Mouse (Mus musculus) heart, postnatal 0 days (tissue): ENCODE measurements around the gene Cflar. TPM values are rescaled to one million over a fixed set of nuclear protein-coding genes. Genes with fewer than 3 reads are reported as not detected.

Source experiments
- ATAC-seq: fragments of 200-750 bp; cut with Nextera tagmentation; 2 replicates; pipeline ENCODE4 v1.8.0; 2017; ENCODE audit warnings: low read depth, moderate number of reproducible peaks, moderate library complexity; ENCODE audit not compliant: insufficient read depth
- DNase-seq: peaks from one replicate; pipeline ENCODE4 v3.0.0-alpha.2; 2016; ENCODE audit warnings: low spot score
- H3K27ac ChIP-seq: fragments of 300-500 bp; sonication (generic); 2 replicates; pipeline ENCODE4 v1.5.1; 2014; ENCODE audit warnings: low read depth, mild to moderate bottlenecking
- H3K27me3 ChIP-seq: fragments of 300-500 bp; sonication (generic); 2 replicates; pipeline ENCODE4 v1.6.1; 2014; ENCODE audit warnings: low read length, mixed read lengths; ENCODE audit not compliant: control insufficient read depth, insufficient read depth
- H3K36me3 ChIP-seq: fragments of 300-500 bp; sonication (generic); replicated peaks from 2 replicates; pipeline ENCODE4 v1.6.1; 2014; ENCODE audit warnings: low read length, mixed read lengths; ENCODE audit not compliant: control insufficient read depth, insufficient read depth
- H3K4me1 ChIP-seq: fragments of 300-500 bp; sonication (generic); 2 replicates; pipeline ENCODE4 v1.6.1; 2014; ENCODE audit warnings: antibody characterized with exemption; ENCODE audit not compliant: control insufficient read depth, insufficient read depth
- H3K4me2 ChIP-seq: fragments of 300-500 bp; sonication (generic); 2 replicates; pipeline ENCODE4 v1.6.1; 2014; ENCODE audit warnings: low read depth, mild to moderate bottlenecking, low read length, moderate library complexity
- H3K4me3 ChIP-seq: fragments of 300-500 bp; sonication (generic); 2 replicates; pipeline ENCODE4 v1.5.1; 2014; ENCODE audit warnings: low read depth, low read length
- H3K9ac ChIP-seq: fragments of 300-500 bp; sonication (generic); replicated peaks from 2 replicates; pipeline ENCODE4 v1.6.1; 2014; ENCODE audit warnings: low read depth, low read length, mixed read lengths
- H3K9me3 ChIP-seq: fragments of 300-500 bp; sonication (generic); replicated peaks from 2 replicates; pipeline ENCODE4 v1.6.1; 2016; ENCODE audit warnings: low read length; ENCODE audit not compliant: control insufficient read depth
- CTCF ChIP-seq: IDR thresholded peaks from 2 replicates; pipeline ENCODE4 v1.5.1; 2016; ENCODE audit warnings: antibody characterized with exemption, control low read depth, low read depth
- EP300 ChIP-seq: IDR thresholded peaks from 2 replicates; pipeline ENCODE4 v1.6.1; 2016; ENCODE audit warnings: antibody characterized with exemption, low read depth
- WGBS: fragments of 180-500 bp; shearing (Covaris S2); extraction: QIAGEN DNeasy Blood & Tissue Kit; methylation state at CpG from one replicate; pipeline ENCODE4 v1.1.7; 2014; 5-methylcytosine and 5-hydroxymethylcytosine counted together
- polyA plus RNA-seq: library from polyadenylated mRNA; unstranded; fragments of >200 nt; fragmentation: Nextera tagmentation; extraction: Ambion mirVana; gene quantifications from 2 replicates; pipeline ENCODE4 v1.2.1, GENCODE M21; 2015
- total RNA-seq: library from RNA; depleted of rRNA; stranded (reverse); fragments of >200 nt; gene quantifications from 2 replicates; pipeline ENCODE4 v1.2.3, GENCODE M21; 2014; ENCODE audit warnings: low replicate concordance

Cflar gene
- total and polyA plus RNA-seq, 2 experiments from 2014 or later = 49.8 to 102 TPM

DNA sequence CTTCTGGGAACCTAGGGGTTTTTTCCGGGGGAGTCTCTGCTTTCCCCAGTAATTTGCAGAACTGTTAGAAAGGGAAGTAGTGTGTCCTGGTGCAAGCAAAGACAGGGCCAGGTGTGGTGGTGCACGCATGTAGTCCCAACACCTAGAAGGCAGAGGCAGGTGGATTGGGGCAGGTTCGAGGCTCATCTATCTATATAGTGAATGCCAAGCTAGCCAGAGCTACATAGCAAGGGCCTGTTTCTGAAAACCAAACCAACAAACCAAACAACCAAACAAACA is 17.2 kb downstream of the Cflar start:
- TF ChIP-seq CTCF (no peak), EP300 (no peak)
- no peak overlapping the region for H3K27ac ChIP-seq
- ATAC-seq = no peak

GRCm38 (mm10) chr1:58733636-58734035 is 22.3 kb downstream of the Cflar start:
- Histone ChIP-seq H3K4me1 (no peaks in the 10 kb centered on the region), H3K4me3 (no peak overlapping the region), H3K9me3 (no peaks in the 10 kb centered on the region), H3K4me2 (no peak overlapping the region), H3K27ac (no peak overlapping the region), H3K9ac (no peak overlapping the region), H3K36me3 (peaks cover 83% of the 10 kb centered on the region), H3K27me3 (no peaks in the 10 kb centered on the region)
- DNase-seq (no peak), ATAC-seq (no peak)
- 90% methylated on average over 2 of the region's 2 CpGs for WGBS
- TF ChIP-seq CTCF = no peak
- TF ChIP-seq EP300 = no peak

More for the DNA sequence above, 17.2 kb downstream of the Cflar start:
- no peaks in the 10 kb centered on the region for H3K9me3 ChIP-seq
- H3K4me3 ChIP-seq = no peak overlapping the region
- no peak overlapping the region for H3K9ac ChIP-seq
- WGBS = 93% methylated on average over 3 of the region's 3 CpGs
- H3K27me3 ChIP-seq = no peaks in the 10 kb centered on the region
- peaks cover 15% of the 10 kb centered on the region for H3K4me1 ChIP-seq
- H3K36me3 ChIP-seq = peaks cover 49% of the 10 kb centered on the region
- H3K4me2 ChIP-seq = no peak overlapping the region
- no peak for DNase-seq

DNA sequence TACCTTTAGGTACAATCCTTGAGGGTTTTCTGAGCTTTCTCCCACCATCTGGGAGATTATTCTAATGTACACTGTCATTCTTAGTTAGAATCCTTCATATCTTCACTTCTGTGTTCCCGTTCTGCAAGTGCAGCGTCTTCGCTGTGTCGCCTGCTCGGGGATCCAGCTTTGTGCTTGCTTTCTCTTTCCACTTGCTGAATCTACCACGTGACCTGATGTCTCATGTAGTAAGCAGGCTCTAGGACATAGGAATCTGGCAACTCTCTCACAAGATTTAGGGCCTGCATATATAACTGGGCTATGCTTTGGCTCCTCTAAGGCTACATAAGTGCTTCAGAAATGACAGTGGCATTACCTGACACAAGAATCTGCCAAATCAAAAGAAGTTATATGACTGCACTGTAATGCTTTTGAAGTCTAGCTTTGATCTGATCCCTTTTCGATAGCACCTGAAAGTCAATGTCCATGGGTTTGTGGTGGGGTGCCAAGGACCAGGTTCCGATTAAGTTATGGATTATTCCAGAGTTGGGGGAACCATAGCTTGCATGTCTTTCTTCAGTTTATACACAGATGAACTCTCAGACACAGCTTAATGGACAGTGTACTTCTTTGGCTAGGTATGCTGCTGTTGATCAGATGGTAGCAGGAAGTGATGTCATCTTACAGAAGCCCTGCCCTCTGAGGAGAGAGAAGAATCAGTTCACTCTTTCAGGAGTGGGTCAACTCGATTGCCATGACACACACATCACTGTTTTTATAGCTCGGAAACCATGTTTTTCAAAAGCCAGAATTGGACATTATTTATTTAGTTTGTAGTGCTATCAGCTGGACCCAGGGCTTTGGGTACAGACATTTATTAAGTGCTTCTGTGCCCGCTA is 23.0 kb downstream of the Cflar start:
- no peak for ATAC-seq

DNA sequence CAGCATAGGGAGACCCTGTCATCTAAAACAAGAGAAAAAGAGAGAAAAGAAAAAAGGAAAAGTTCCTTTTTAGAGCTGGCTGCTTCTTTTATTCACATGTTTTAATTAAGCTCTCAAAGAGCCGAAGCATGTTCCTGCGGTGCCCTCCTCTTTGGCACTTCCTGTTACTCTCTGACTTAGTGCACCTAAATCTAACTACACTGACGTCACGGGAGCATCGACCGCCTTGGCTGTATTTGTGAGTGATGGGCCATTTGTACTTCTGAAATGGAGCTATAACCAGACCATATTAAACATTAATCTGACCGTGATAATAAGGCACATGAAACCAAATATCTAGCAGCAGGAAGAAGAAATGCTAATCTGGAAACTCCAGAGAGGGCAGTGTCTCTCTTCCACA is 24.7 kb downstream of the Cflar start:
- peaks cover 84% of the 10 kb centered on the region for H3K36me3 ChIP-seq
- no peaks in the 10 kb centered on the region for H3K9me3 ChIP-seq
- H3K27ac ChIP-seq = no peak overlapping the region
- no peak for TF ChIP-seq CTCF
- TF ChIP-seq EP300 = no peak
- no peak overlapping the region for H3K9ac ChIP-seq
- DNase-seq (no peak), ATAC-seq (no peak)
- no peak overlapping the region for H3K4me3 ChIP-seq
- 89% methylated on average over 7 of the region's 7 CpGs for WGBS
- no peaks in the 10 kb centered on the region for H3K4me1 ChIP-seq
- H3K4me2 ChIP-seq = no peak overlapping the region
- H3K27me3 ChIP-seq = no peaks in the 10 kb centered on the region

More for the DNA sequence above, 23.0 kb downstream of the Cflar start:
- Histone ChIP-seq H3K4me2 (no peak overlapping the region), H3K9ac (no peak overlapping the region), H3K4me1 (no peaks in the 10 kb centered on the region), H3K4me3 (no peak overlapping the region), H3K9me3 (no peaks in the 10 kb centered on the region), H3K27ac (no peak overlapping the region), H3K27me3 (no peaks in the 10 kb centered on the region), H3K36me3 (peaks cover 80% of the 10 kb centered on the region)
- no peak for TF ChIP-seq EP300
- no peak for TF ChIP-seq CTCF
- no peak for DNase-seq
- 87% methylated on average over 11 of the region's 11 CpGs for WGBS

- Histone ChIP-seq H3K4me1 (no peaks in the 10 kb centered on the region), H3K27ac (no peak overlapping the region), H3K4me3 (no peak overlapping the region), H3K9me3 (no peaks in the 10 kb centered on the region), H3K9ac (no peak overlapping the region), H3K36me3 (peaks cover 85% of the 10 kb centered on the region), H3K4me2 (no peak overlapping the region), H3K27me3 (no peaks in the 10 kb centered on the region)
- DNase-seq (no peak), ATAC-seq (no peak)
- TF ChIP-seq EP300 (no peak), CTCF (no peak)
- WGBS = 93% methylated on average over 22 of the region's 22 CpGs
Observed at GRCm38 (mm10) chr1:58736968-58737367, 25.7 kb downstream of the Cflar start.

DNA sequence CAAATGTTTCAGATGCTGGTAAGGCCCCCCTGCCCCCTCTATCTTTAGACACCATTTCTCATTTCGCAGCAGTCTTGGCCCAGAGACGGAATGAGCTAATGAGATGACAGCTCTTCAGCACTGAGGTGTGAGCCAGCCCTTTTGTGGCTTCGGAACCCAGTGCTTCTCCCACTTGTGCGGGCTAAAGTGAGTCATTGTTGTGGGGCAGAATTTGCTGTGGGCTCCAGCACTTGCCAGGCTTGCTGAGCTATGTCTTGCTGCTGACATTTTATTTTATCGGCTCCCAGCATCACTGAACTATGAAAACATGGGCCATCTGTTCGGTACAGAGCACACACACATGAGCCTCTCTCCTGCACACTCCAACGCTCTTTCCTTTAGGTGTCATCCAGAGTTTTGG is 28.2 kb downstream of the Cflar start:
- Histone ChIP-seq H3K4me2 (no peak overlapping the region), H3K4me1 (no peaks in the 10 kb centered on the region), H3K36me3 (peaks cover 93% of the 10 kb centered on the region), H3K9ac (no peak overlapping the region), H3K9me3 (no peaks in the 10 kb centered on the region), H3K4me3 (no peak overlapping the region), H3K27ac (no peak overlapping the region), H3K27me3 (no peaks in the 10 kb centered on the region)
- ATAC-seq (no peak), DNase-seq (no peak)
- TF ChIP-seq CTCF = no peak
- no peak for TF ChIP-seq EP300
- WGBS = 78% methylated on average over 7 of the region's 7 CpGs
